Mouse (Mus musculus): ENCODE measurements around the gene Zfp672.

DNA sequence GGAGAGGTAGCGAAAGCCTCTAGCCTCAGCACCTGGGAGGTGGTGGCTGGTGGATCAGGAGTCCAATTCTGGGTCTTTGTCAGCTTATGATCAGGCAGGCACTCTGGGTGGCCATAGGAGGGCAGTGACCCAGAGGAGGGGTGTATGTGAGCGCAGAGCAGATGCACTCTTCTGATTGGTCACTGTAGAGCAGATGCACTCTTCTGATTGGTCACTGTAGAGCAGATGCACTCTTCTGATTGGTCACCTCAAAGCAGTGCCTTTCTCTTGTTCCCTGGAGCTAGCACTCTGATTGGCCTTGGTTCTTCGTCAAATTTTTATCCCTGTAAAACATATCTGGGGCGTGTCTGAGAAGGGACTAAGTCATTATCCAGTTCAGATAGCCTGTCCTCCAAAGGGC, 37.3 kb downstream of the Zfp672 start:
- TF ChIP-seq POLR2A (IDR thresholded peaks at IDR 0.05; ENCODE audit: insufficient read depth, low read depth, low read length) (no peak), CTCF (IDR thresholded peaks at IDR 0.05) (no peak), EP300 (IDR thresholded peaks at IDR 0.05; ENCODE audit: insufficient read depth, low read depth, low read length) (no peak)

Data from heart, adult 2 months (tissue).